Mouse (Mus musculus) urinary bladder, postnatal 25 days (tissue): Measurements from ENCODE around the gene Dtx1.

Source experiments
- DNase-seq: peaks from one replicate; pipeline ENCODE4 v3.0.0; 2022; ENCODE audit warnings: low spot score

The Dtx1 gene

GRCm38 (mm10) chr5:120703660-120704059, 8.1 kb downstream of the Dtx1 start:
- no peak for DNase-seq

GRCm38 (mm10) chr5:120702969-120703368, 8.8 kb downstream of the Dtx1 start:
- DNase-seq = no peak

- no peak for DNase-seq
These were observed 9.3 kb downstream of the Dtx1 start for GRCm38 (mm10) chr5:120702421-120702820.

- DNase-seq = no peak
These were observed 10.5 kb downstream of the Dtx1 start for GRCm38 (mm10) chr5:120700996-120701790.

- DNase-seq = no peak
These were observed 12.8 kb downstream of the Dtx1 start for GRCm38 (mm10) chr5:120698801-120699391.

GRCm38 (mm10) chr5:120698181-120698580, 13.5 kb downstream of the Dtx1 start:
- DNase-seq = no peak

GRCm38 (mm10) chr5:120696865-120697264, 14.9 kb downstream of the Dtx1 start:
- DNase-seq = no peak

- no peak for DNase-seq
These were observed 15.5 kb downstream of the Dtx1 start for GRCm38 (mm10) chr5:120696057-120696743.

GRCm38 (mm10) chr5:120694695-120695074, 17.0 kb downstream of the Dtx1 start:
- DNase-seq = no peak

- DNase-seq = no peak
These were observed 17.6 kb downstream of the Dtx1 start for GRCm38 (mm10) chr5:120693931-120694694.

- DNase-seq = no peak
These were observed 19.7 kb downstream of the Dtx1 start for GRCm38 (mm10) chr5:120692034-120692433.

- no peak for DNase-seq
These were observed 21.3 kb downstream of the Dtx1 start for GRCm38 (mm10) chr5:120690417-120690816.

- DNase-seq = no peak
These were observed 23.3 kb downstream of the Dtx1 start for GRCm38 (mm10) chr5:120688434-120688833.

GRCm38 (mm10) chr5:120687897-120688296, 23.8 kb downstream of the Dtx1 start:
- no peak for DNase-seq

GRCm38 (mm10) chr5:120687484-120687851, 24.3 kb downstream of the Dtx1 start:
- no peak for DNase-seq

GRCm38 (mm10) chr5:120686749-120687483, 24.8 kb downstream of the Dtx1 start:
- DNase-seq = no peak

GRCm38 (mm10) chr5:120685678-120686077, 26.0 kb downstream of the Dtx1 start:
- no peak for DNase-seq

GRCm38 (mm10) chr5:120682982-120683771, 28.6 kb downstream of the Dtx1 start:
- DNase-seq = no peak

GRCm38 (mm10) chr5:120680918-120681317, 30.8 kb downstream of the Dtx1 start:
- DNase-seq = no peak

GRCm38 (mm10) chr5:120679676-120680555, 31.8 kb downstream of the Dtx1 start:
- peak; percentile 51 for DNase-seq
